Mouse (Mus musculus): Measurements from ENCODE around the gene Il1rapl1.

- no peak for TF ChIP-seq CTCF (IDR thresholded peaks at IDR 0.05; ENCODE audit: extremely low read depth, insufficient read length, insufficient replicate concordance, low read depth, low read length)
- no peak for TF ChIP-seq POLR2A (IDR thresholded peaks at IDR 0.05; ENCODE audit: low read depth, low read length)
These were observed 1260.6 kb downstream of the Il1rapl1 start for GRCm38 (mm10) chrX:86854835-86855234.

All from small intestine, adult 2 months (tissue).